Mouse (Mus musculus): ENCODE results near the gene Olfr486. TPM values are rescaled to one million over a fixed set of nuclear protein-coding genes. Genes with fewer than 3 reads are reported as not detected.
"Not testable (repeated sequence)": the region's sequence is repeated elsewhere in the genome, so short reads cannot be mapped to it uniquely, and the experiment has no call there.

Olfr486 gene
- polyA plus RNA-seq (2011; ENCODE audit: insufficient read depth, insufficient read length, low replicate concordance, missing spikeins), result not detected in 2 replicates

DNA sequence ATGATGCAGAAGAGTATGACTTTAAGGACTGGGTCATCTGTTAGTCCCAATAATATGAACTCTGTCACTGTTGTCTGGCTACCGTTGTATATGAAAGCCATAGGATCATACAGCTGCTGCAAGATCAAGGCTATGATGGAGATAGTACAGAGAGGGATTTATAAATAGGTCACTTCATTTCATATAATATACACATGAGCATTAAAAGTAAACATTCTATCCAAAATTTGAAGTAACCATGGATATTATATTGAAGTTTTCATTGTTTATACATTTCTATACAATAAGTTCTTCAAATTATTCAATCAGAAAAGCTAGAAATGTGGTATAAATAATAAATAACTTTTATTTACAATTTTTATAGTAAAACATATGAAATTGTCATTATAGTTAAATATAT lies at the start of gene Olfr486:
Gene Olfr486, minus strand, starts transcription at position 101 of the 400 bp plus-strand sequence.
- not testable (repeated sequence) for H3K4me3 ChIP-seq (replicated peaks; ENCODE audit: control insufficient read depth, low read depth, low read length); H3K27ac ChIP-seq (ENCODE audit: control insufficient read depth, insufficient read depth, low read depth, low read length, poor library complexity); H3K4me1 ChIP-seq (ENCODE audit: control insufficient read depth, insufficient read depth, low read length)
- WGBS, result 88% methylated on average over 1 of the region's 1 CpGs

- not testable (repeated sequence) for H3K27ac ChIP-seq (ENCODE audit: control insufficient read depth, insufficient read depth, low read depth, low read length, poor library complexity); H3K4me1 ChIP-seq (ENCODE audit: control insufficient read depth, insufficient read depth, low read length); H3K4me3 ChIP-seq (replicated peaks; ENCODE audit: control insufficient read depth, low read depth, low read length)
Observed at GRCm38 (mm10) chr7:108214536-108214935, 42.0 kb upstream of the Olfr486 start, which contains the start of gene Olfr487. Gene Olfr487 (minus strand): TSS chr7:108214636.

- Histone ChIP-seq H3K4me1 (ENCODE audit: control insufficient read depth, insufficient read depth, low read length) (no peaks in the 10 kb centered on the region), H3K27ac (ENCODE audit: control insufficient read depth, insufficient read depth, low read depth, low read length, poor library complexity) (no peak overlapping the region), H3K4me3 (replicated peaks; ENCODE audit: control insufficient read depth, low read depth, low read length) (no peak overlapping the region)
- TF ChIP-seq POLR2A (IDR thresholded peaks at IDR 0.05; ENCODE audit: borderline replicate concordance, control insufficient read depth, low read depth, low read length) (no peak), CTCF (IDR thresholded peaks at IDR 0.05; ENCODE audit: control insufficient read depth, insufficient read depth, low read length) (no peak)
- 67% methylated on average over 6 of the region's 6 CpGs for WGBS
Observed at GRCm38 (mm10) chr7:108196938-108197337, 24.4 kb upstream of the Olfr486 start.

- 59% methylated on average over 3 of the region's 3 CpGs for WGBS
- not testable (repeated sequence) for H3K4me3 ChIP-seq (replicated peaks; ENCODE audit: control insufficient read depth, low read depth, low read length); H3K27ac ChIP-seq (ENCODE audit: control insufficient read depth, insufficient read depth, low read depth, low read length, poor library complexity); H3K4me1 ChIP-seq (ENCODE audit: control insufficient read depth, insufficient read depth, low read length)
Observed at GRCm38 (mm10) chr7:108196337-108196736, 23.8 kb upstream of the Olfr486 start.

- not testable (repeated sequence) for H3K4me1 ChIP-seq (ENCODE audit: control insufficient read depth, insufficient read depth, low read length); H3K27ac ChIP-seq (ENCODE audit: control insufficient read depth, insufficient read depth, low read depth, low read length, poor library complexity); H3K4me3 ChIP-seq (replicated peaks; ENCODE audit: control insufficient read depth, low read depth, low read length)
- WGBS, result 38% methylated on average over 1 of the region's 1 CpGs
Observed at GRCm38 (mm10) chr7:108192714-108193113, 20.2 kb upstream of the Olfr486 start.

DNA sequence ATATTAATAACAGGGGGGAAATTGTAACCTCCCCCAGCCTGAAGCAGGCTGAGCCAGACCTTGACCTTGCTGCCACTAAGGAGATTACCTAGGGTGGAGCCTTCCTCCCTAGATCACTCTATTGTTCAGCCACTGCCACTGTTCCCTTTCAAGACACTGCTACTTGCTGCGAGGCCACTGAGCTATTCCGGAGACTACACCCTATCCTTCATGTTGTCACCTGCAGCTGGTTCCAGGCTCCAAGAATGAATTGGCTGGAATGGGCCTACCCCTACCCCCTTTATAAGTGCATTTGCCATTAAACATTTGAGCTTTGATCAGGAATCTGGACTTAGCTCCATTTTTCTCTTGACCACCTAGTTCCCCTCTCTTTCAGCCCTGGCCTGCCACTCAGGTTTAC lies 18.7 kb upstream of the Olfr486 start:
- not testable (repeated sequence) for H3K4me1 ChIP-seq (ENCODE audit: control insufficient read depth, insufficient read depth, low read length); H3K4me3 ChIP-seq (replicated peaks; ENCODE audit: control insufficient read depth, low read depth, low read length); H3K27ac ChIP-seq (ENCODE audit: control insufficient read depth, insufficient read depth, low read depth, low read length, poor library complexity)
- WGBS, result 81% methylated on average over 2 of the region's 2 CpGs

DNA sequence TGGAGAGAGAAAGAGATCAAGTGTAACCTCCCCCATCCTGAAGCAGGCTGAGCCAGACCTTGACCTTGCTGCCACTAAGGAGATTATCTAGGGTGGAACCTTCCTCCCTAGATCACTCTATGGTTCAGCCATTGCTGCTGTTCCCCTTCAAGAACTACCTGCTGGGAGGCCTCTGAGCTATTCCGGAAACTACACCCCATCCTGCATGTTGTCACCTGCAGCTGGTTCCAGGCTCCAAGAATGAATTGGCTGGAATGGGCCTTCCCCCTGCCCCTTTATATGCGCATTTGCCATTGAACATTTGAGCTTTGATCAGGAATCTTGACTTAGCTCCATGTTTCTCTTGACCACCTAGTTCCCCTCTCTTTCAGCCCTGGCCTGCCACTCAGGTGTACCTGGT lies 12.7 kb upstream of the Olfr486 start:
- not testable (repeated sequence) for H3K4me1 ChIP-seq (ENCODE audit: control insufficient read depth, insufficient read depth, low read length); H3K4me3 ChIP-seq (replicated peaks; ENCODE audit: control insufficient read depth, low read depth, low read length); H3K27ac ChIP-seq (ENCODE audit: control insufficient read depth, insufficient read depth, low read depth, low read length, poor library complexity)
- 83% methylated on average over 2 of the region's 2 CpGs for WGBS

- H3K27ac ChIP-seq (ENCODE audit: control insufficient read depth, insufficient read depth, low read depth, low read length, poor library complexity); H3K4me1 ChIP-seq (ENCODE audit: control insufficient read depth, insufficient read depth, low read length); H3K4me3 ChIP-seq (replicated peaks; ENCODE audit: control insufficient read depth, low read depth, low read length): not testable (repeated sequence)
- 74% methylated on average over 3 of the region's 3 CpGs for WGBS
Observed at GRCm38 (mm10) chr7:108184401-108184800, 11.9 kb upstream of the Olfr486 start.

- H3K4me3 ChIP-seq (replicated peaks; ENCODE audit: control insufficient read depth, low read depth, low read length), result no peak within 1 kb of the TSS
- no peak within 1 kb of the TSS for H3K27ac ChIP-seq (ENCODE audit: control insufficient read depth, insufficient read depth, low read depth, low read length, poor library complexity)
- TF ChIP-seq POLR2A (IDR thresholded peaks at IDR 0.05; ENCODE audit: borderline replicate concordance, control insufficient read depth, low read depth, low read length) (no peak), CTCF (IDR thresholded peaks at IDR 0.05; ENCODE audit: control insufficient read depth, insufficient read depth, low read length) (no peak)
- no peaks in the 10 kb centered on the region for H3K4me1 ChIP-seq (ENCODE audit: control insufficient read depth, insufficient read depth, low read length)
Observed at GRCm38 (mm10) chr7:108159771-108160170, 12.8 kb downstream of the Olfr486 start, which contains the start of gene Olfr485. Gene Olfr485 (minus strand): TSS chr7:108159871.

- no peak within 1 kb of the TSS for H3K4me3 ChIP-seq (replicated peaks; ENCODE audit: control insufficient read depth, low read depth, low read length)
- H3K27ac ChIP-seq (ENCODE audit: control insufficient read depth, insufficient read depth, low read depth, low read length, poor library complexity), result no peak within 1 kb of the TSS
- H3K4me1 ChIP-seq (ENCODE audit: control insufficient read depth, insufficient read depth, low read length), result no peaks in the 10 kb centered on the region
- TF ChIP-seq CTCF (IDR thresholded peaks at IDR 0.05; ENCODE audit: control insufficient read depth, insufficient read depth, low read length), result no peak
- TF ChIP-seq POLR2A (IDR thresholded peaks at IDR 0.05; ENCODE audit: borderline replicate concordance, control insufficient read depth, low read depth, low read length), result no peak
Observed at GRCm38 (mm10) chr7:108127349-108127748, 45.2 kb downstream of the Olfr486 start, which contains the start of gene Olfr484. Gene Olfr484 (minus strand): TSS chr7:108127449.

Other genes starting within 250 kb of the Olfr486 start
- not detected in 2 replicates for gene Olfr473, start 242.3 kb downstream of the Olfr486 start, polyA plus RNA-seq (2011; ENCODE audit: insufficient read depth, insufficient read length, low replicate concordance, missing spikeins)
- gene Olfr474, start 218.1 kb downstream of the Olfr486 start, polyA plus RNA-seq (2011; ENCODE audit: insufficient read depth, insufficient read length, low replicate concordance, missing spikeins), result not detected in 2 replicates
- gene Olfr476, start 207.9 kb downstream of the Olfr486 start, polyA plus RNA-seq (2011; ENCODE audit: insufficient read depth, insufficient read length, low replicate concordance, missing spikeins), result not detected in 2 replicates
- gene Olfr477, start 186.0 kb downstream of the Olfr486 start, polyA plus RNA-seq (2011; ENCODE audit: insufficient read depth, insufficient read length, low replicate concordance, missing spikeins), result not detected in 2 replicates
- gene Olfr478, start 138.8 kb downstream of the Olfr486 start, polyA plus RNA-seq (2011; ENCODE audit: insufficient read depth, insufficient read length, low replicate concordance, missing spikeins), result not detected in 2 replicates
- not detected in 2 replicates for gene Olfr479, start 122.0 kb downstream of the Olfr486 start, polyA plus RNA-seq (2011; ENCODE audit: insufficient read depth, insufficient read length, low replicate concordance, missing spikeins)
- not detected in 2 replicates for gene Olfr480, start 105.4 kb downstream of the Olfr486 start, polyA plus RNA-seq (2011; ENCODE audit: insufficient read depth, insufficient read length, low replicate concordance, missing spikeins)
- gene Olfr481, start 92.9 kb downstream of the Olfr486 start, polyA plus RNA-seq (2011; ENCODE audit: insufficient read depth, insufficient read length, low replicate concordance, missing spikeins), result 0.43 TPM in 1 of 2 replicates, not detected in the other
- not detected in 2 replicates for gene Olfr482, start 75.2 kb downstream of the Olfr486 start, polyA plus RNA-seq (2011; ENCODE audit: insufficient read depth, insufficient read length, low replicate concordance, missing spikeins)
- not detected in 2 replicates for gene Olfr483, start 71.9 kb downstream of the Olfr486 start, polyA plus RNA-seq (2011; ENCODE audit: insufficient read depth, insufficient read length, low replicate concordance, missing spikeins)
- not detected in 2 replicates for gene Olfr484, start 45.3 kb downstream of the Olfr486 start, polyA plus RNA-seq (2011; ENCODE audit: insufficient read depth, insufficient read length, low replicate concordance, missing spikeins)
- gene Olfr485, start 12.9 kb downstream of the Olfr486 start, polyA plus RNA-seq (2011; ENCODE audit: insufficient read depth, insufficient read length, low replicate concordance, missing spikeins), result not detected in 2 replicates
- not detected in 2 replicates for gene Olfr487, start 41.9 kb upstream of the Olfr486 start, polyA plus RNA-seq (2011; ENCODE audit: insufficient read depth, insufficient read length, low replicate concordance, missing spikeins)
- gene Olfr488, start 85.6 kb upstream of the Olfr486 start, polyA plus RNA-seq (2011; ENCODE audit: insufficient read depth, insufficient read length, low replicate concordance, missing spikeins), result not detected in 2 replicates
- gene Olfr490, start 116.2 kb upstream of the Olfr486 start, polyA plus RNA-seq (2011; ENCODE audit: insufficient read depth, insufficient read length, low replicate concordance, missing spikeins), result not detected in 2 replicates
- not detected in 2 replicates for gene Olfr491, start 140.7 kb upstream of the Olfr486 start, polyA plus RNA-seq (2011; ENCODE audit: insufficient read depth, insufficient read length, low replicate concordance, missing spikeins)
- gene Olfr492, start 150.9 kb upstream of the Olfr486 start, polyA plus RNA-seq (2011; ENCODE audit: insufficient read depth, insufficient read length, low replicate concordance, missing spikeins), result not detected in 2 replicates
- not detected in 2 replicates for gene Olfr493, start 174.2 kb upstream of the Olfr486 start, polyA plus RNA-seq (2011; ENCODE audit: insufficient read depth, insufficient read length, low replicate concordance, missing spikeins)
- gene Olfr494, start 192.6 kb upstream of the Olfr486 start, polyA plus RNA-seq (2011; ENCODE audit: insufficient read depth, insufficient read length, low replicate concordance, missing spikeins), result not detected in 2 replicates
- not detected in 2 replicates for gene Olfr495, start 220.4 kb upstream of the Olfr486 start, polyA plus RNA-seq (2011; ENCODE audit: insufficient read depth, insufficient read length, low replicate concordance, missing spikeins)
- not detected in 2 replicates for gene Olfr497, start 247.7 kb upstream of the Olfr486 start, polyA plus RNA-seq (2011; ENCODE audit: insufficient read depth, insufficient read length, low replicate concordance, missing spikeins)